Mouse (Mus musculus) right cerebral cortex, adult 18-20 months (tissue): Measurements from ENCODE around the gene Rhou.

Source experiments
- DNase-seq: peaks from one replicate; pipeline ENCODE4 v3.0.0; 2022; ENCODE audit warnings: mixed read lengths

Gene Rhou

GRCm38 (mm10) chr8:123651390-123652098 is 2.2 kb upstream of the Rhou start:
- no peak for DNase-seq

GRCm38 (mm10) chr8:123652641-123653040 is 1.1 kb upstream of the Rhou start:
- DNase-seq, result no peak

GRCm38 (mm10) chr8:123653994-123654569 is 353 bp downstream of the Rhou start:
- peak; percentile 49 for DNase-seq

- DNase-seq, result no peak
These were observed 1.0 kb downstream of the Rhou start for GRCm38 (mm10) chr8:123654763-123655162.

GRCm38 (mm10) chr8:123655351-123655779 is 1.6 kb downstream of the Rhou start:
- DNase-seq, result no peak

- DNase-seq, result no peak
These were observed 4.1 kb downstream of the Rhou start for GRCm38 (mm10) chr8:123657826-123658225.

- DNase-seq, result no peak
These were observed 5.8 kb downstream of the Rhou start for GRCm38 (mm10) chr8:123659469-123660057.

GRCm38 (mm10) chr8:123661515-123661914 is 7.8 kb downstream of the Rhou start:
- DNase-seq, result no peak

- no peak for DNase-seq
These were observed 11.9 kb downstream of the Rhou start for GRCm38 (mm10) chr8:123665580-123665979.

GRCm38 (mm10) chr8:123666832-123667231 is 13.1 kb downstream of the Rhou start:
- DNase-seq, result no peak

- no peak for DNase-seq
These were observed 15.0 kb downstream of the Rhou start for GRCm38 (mm10) chr8:123668681-123669080.

- DNase-seq, result no peak
These were observed 17.0 kb downstream of the Rhou start for GRCm38 (mm10) chr8:123670766-123671165.

GRCm38 (mm10) chr8:123671454-123671853 is 17.7 kb downstream of the Rhou start:
- no peak for DNase-seq

- no peak for DNase-seq
These were observed 18.9 kb downstream of the Rhou start for GRCm38 (mm10) chr8:123672648-123673047.

- no peak for DNase-seq
These were observed 21.9 kb downstream of the Rhou start for GRCm38 (mm10) chr8:123675611-123676010.

GRCm38 (mm10) chr8:123678390-123678789 is 24.7 kb downstream of the Rhou start:
- no peak for DNase-seq

- DNase-seq, result peak; percentile 33
These were observed 28.5 kb downstream of the Rhou start for GRCm38 (mm10) chr8:123682073-123682761.

GRCm38 (mm10) chr8:123683321-123683720 is 29.6 kb downstream of the Rhou start:
- no peak for DNase-seq

GRCm38 (mm10) chr8:123684806-123685205 is 31.1 kb downstream of the Rhou start:
- DNase-seq, result no peak

GRCm38 (mm10) chr8:123685477-123685876 is 31.7 kb downstream of the Rhou start:
- DNase-seq, result no peak

GRCm38 (mm10) chr8:123687826-123688225 is 34.1 kb downstream of the Rhou start:
- DNase-seq, result no peak

GRCm38 (mm10) chr8:123692165-123692962 is 38.6 kb downstream of the Rhou start:
- no peak for DNase-seq

GRCm38 (mm10) chr8:123696167-123696566 is 42.4 kb downstream of the Rhou start:
- DNase-seq, result no peak
